Mouse (Mus musculus): ENCODE data around the gene Xpc. TPM values are rescaled to one million over a fixed set of nuclear protein-coding genes. Genes with fewer than 3 reads are reported as not detected.

Xpc gene
- polyA plus RNA-seq, 1 experiment from 2014 or later = 22.2 TPM

DNA sequence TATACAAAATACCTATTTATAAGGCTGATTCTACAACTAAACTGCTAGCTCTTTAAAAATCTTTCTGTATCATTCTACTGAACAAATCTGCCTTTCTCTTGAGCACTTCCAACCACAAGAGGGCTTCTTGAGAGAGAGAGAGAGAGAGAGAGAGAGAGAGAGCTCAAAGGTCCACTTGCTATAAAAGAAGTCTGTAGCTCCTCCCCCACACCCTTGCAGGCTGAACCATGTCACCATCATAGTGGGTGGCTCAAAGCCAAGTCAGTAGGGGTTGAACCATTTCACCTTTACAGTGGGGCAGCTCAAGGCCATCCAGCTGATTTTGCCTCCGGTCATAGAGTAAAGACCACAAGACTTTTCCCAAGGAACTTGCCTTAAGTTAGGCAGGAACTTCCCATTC is 56.2 kb downstream of the Xpc start:
- Histone ChIP-seq H3K9ac (no peak overlapping the region), H3K27ac (no peak overlapping the region), H3K36me3 (peaks cover 18% of the 10 kb centered on the region), H3K4me2 (no peak overlapping the region), H3K27me3 (no peaks in the 10 kb centered on the region), H3K9me3 (no peaks in the 10 kb centered on the region), H3K4me3 (no peak overlapping the region), H3K4me1 (replicated peaks) (no peaks in the 10 kb centered on the region)
- WGBS = 97% methylated on average over 1 of the region's 1 CpGs
- ATAC-seq (ENCODE audit: low FRiP score) = no peak

DNA sequence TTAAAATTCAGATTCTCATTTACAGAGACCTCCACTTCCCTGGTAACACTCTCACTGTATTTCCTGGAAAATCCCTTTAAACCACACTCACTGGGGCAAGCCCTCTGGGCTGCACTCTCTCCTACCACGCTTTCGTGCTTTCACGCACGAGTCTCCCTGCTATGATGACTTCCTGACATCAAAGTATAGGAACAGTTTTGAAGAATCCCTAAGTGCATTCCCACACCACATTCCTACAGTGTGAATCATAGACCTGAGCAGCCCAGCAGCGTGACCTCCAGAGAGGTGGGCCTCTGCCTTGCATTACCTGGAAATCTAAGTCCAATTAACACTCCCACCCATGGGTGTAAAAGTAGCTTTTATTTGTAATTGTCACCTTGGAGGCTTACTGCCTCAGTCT is 61.1 kb downstream of the Xpc start:
- H3K4me1 ChIP-seq (replicated peaks) = no peaks in the 10 kb centered on the region
- no peak overlapping the region for H3K27ac ChIP-seq
- H3K4me2 ChIP-seq = no peak overlapping the region
- ATAC-seq (ENCODE audit: low FRiP score) = no peak
- no peak overlapping the region for H3K9ac ChIP-seq
- 78% methylated on average over 5 of the region's 5 CpGs for WGBS
- peaks cover 5% of the 10 kb centered on the region; the same call in 1 of the 2 replicates for H3K27me3 ChIP-seq
- no peak overlapping the region for H3K4me3 ChIP-seq
- no peaks in the 10 kb centered on the region for H3K36me3 ChIP-seq
- H3K9me3 ChIP-seq = no peaks in the 10 kb centered on the region

DNA sequence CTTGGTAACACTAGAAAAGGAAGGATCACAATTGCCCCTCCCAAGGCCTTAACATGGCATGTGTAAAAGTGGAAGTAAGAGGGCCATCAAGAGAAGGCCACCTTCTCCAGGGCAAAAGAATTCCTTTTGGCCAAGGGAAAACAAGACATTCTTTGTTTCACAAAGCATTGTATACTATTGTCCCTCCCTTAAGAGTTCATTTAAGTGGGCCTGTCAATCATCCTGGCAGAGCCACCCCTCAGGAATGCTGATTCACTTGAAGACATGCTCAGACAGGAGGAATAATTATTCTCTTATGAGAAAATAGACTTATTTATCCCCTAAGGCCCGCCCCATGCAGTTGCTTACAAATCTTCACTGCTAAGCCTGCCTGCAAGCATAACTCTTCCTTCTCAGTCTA is 63.6 kb downstream of the Xpc start:
- peaks cover 17% of the 10 kb centered on the region for H3K27me3 ChIP-seq
- no peaks in the 10 kb centered on the region for H3K4me1 ChIP-seq (replicated peaks)
- no peak for ATAC-seq (ENCODE audit: low FRiP score)
- no peaks in the 10 kb centered on the region for H3K36me3 ChIP-seq
- H3K27ac ChIP-seq = no peak overlapping the region
- 54% methylated on average over 1 of the region's 1 CpGs for WGBS
- no peak overlapping the region for H3K4me3 ChIP-seq
- H3K9ac ChIP-seq = no peak overlapping the region
- H3K4me2 ChIP-seq = no peak overlapping the region
- no peaks in the 10 kb centered on the region for H3K9me3 ChIP-seq

DNA sequence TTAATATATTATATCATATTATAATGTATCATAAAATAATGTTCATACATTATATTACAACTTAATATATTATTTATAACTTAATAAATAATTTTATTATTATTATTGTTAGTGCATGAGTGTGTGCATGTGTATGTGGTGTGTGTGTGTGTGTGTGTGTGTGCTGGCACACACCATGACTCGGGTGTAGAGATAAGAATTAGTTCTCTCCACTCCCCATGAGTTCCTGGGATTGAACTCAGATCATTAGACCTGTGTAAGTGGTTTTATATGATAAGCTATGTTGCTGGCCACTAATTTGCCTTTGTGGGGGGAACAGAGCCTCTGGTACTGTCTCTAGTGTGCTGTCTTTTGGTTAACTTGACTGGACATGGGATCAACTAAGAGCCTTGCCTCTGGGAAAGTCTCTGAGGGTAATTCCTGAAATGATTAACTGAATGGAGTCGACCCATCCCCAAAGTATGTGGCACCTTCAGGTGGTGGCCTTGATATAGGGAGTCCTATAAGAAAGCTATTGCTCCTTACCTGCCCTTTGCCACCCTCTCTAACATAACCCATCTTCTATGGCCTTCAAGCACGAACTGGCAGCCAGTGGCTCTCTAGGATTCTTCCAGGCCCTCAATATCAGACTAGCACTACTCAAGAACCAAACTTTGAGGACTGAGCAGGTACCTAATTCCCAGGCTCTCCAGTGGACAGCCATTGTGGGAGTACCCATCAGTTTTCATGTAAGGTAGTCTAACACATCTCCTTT is 66.0 kb downstream of the Xpc start:
- ATAC-seq (ENCODE audit: low FRiP score) = no peak
- Histone ChIP-seq H3K27ac (no peak overlapping the region), H3K9ac (no peak overlapping the region), H3K27me3 (peaks cover 19% of the 10 kb centered on the region), H3K36me3 (no peaks in the 10 kb centered on the region), H3K4me3 (no peak overlapping the region), H3K4me2 (no peak overlapping the region), H3K4me1 (replicated peaks) (no peaks in the 10 kb centered on the region), H3K9me3 (no peaks in the 10 kb centered on the region)
- 66% methylated on average over 3 of the region's 3 CpGs for WGBS

DNA sequence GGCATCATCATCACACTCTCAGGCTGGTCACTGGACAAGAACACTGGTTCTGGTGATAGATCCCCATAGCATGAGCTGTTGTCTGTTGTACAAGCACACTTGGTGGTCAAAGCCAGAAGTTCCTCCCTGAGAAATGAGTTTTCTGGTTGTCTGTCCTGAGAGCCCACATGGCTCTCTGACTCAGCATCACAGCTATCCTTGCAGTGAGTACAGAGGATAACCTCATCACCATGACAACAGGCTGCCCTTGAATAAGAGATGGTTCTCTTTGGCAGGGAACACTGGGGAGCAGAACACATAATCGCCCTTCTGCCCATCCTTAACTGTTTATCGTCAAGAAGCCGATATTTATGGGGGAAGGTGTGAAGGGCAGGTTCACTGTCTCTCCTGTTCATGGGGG is 70.4 kb downstream of the Xpc start:
- Histone ChIP-seq H3K9ac (no peak overlapping the region), H3K4me1 (replicated peaks) (peaks cover 8% of the 10 kb centered on the region), H3K36me3 (no peaks in the 10 kb centered on the region), H3K4me2 (no peak overlapping the region), H3K9me3 (no peaks in the 10 kb centered on the region), H3K27ac (no peak overlapping the region), H3K27me3 (peaks cover 19% of the 10 kb centered on the region), H3K4me3 (no peak overlapping the region)
- ATAC-seq (ENCODE audit: low FRiP score) = no peak
- WGBS = 84% methylated on average over 3 of the region's 3 CpGs

DNA sequence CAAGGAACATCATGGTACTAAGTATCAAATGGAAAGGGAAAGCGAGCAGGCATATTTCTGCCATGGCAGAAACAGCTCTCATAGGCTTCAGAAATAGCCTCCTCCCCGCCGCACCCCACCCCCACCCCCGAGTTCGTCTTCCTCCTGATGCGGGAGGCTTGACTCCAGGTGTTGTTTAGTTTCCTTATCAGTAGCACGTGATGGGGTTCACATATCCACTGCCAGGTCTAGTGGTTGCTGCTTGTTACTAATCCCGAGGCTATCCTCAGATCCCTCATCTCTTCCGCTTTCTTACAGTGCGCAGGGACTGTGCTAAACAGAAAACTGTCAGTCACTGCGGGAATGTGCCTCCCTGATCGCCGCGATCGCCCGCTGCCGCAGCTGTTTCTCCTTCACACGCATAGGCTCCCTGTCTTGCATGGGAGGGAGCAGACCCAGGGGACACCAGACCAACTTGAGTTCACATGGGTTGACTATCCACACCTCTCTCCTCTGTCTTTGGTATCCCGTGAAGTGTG is 74.5 kb downstream of the Xpc start:
- Histone ChIP-seq H3K4me2 (peak overlapping the region; percentile 95), H3K9ac (peak overlapping the region; percentile 81), H3K4me3 (peak overlapping the region; percentile 58), H3K4me1 (replicated peaks) (peaks cover 8% of the 10 kb centered on the region), H3K9me3 (no peaks in the 10 kb centered on the region), H3K27ac (peak overlapping the region; percentile 83), H3K27me3 (peaks cover 25% of the 10 kb centered on the region), H3K36me3 (no peaks in the 10 kb centered on the region)
- ATAC-seq (ENCODE audit: low FRiP score) = peak; percentile 76
- 3% methylated on average over 19 of the region's 19 CpGs for WGBS

DNA sequence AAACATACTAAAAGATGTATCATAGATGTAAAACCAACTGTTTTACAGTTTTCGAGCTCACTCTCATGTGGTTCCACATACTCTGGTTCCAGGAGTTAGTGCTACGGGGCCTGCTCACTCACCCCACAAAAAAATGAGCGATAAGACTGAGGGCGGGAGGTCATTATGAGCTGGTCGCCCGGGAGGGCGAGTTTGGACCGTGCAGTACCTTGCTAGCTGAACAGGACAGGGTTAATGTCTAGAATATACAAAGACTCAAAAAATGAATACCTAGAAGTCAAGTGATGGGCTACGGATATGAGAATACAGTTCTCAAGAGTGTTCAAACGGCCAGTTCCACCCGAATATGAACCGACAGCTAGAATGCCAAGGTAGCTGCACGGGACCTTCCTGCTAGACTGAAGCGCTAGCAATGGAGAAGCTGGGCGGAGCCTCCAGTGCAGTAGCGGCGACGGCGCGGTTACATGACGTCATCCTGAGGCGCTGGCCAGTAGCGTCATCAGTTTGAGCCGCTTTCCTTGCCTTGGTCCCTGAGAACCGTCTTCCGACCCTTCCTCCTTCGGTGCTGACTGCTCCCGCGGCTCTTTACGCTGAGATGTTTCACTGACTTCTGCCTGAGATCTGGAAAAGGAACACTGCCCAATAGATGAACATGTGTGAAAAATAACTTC is 75.1 kb downstream of the Xpc start:
- Histone ChIP-seq H3K4me2 (peak overlapping the region; percentile 95), H3K9me3 (no peaks in the 10 kb centered on the region), H3K36me3 (no peaks in the 10 kb centered on the region), H3K9ac (peak overlapping the region; percentile 81), H3K4me3 (peak overlapping the region; percentile 58), H3K27me3 (peaks cover 31% of the 10 kb centered on the region), H3K4me1 (replicated peaks) (peaks cover 8% of the 10 kb centered on the region), H3K27ac (peak overlapping the region; percentile 83)
- WGBS = 2% methylated on average over 30 of the region's 30 CpGs
- peak; percentile 96 for ATAC-seq (ENCODE audit: low FRiP score)

Other genes with a start within 250 kb of the Xpc start
- 10.5 and 11.5 TPM in 2 replicates for gene Wnt7a, start 104.5 kb downstream of the Xpc start, polyA plus RNA-seq (2015; fragmentation: Nextera tagmentation; extraction: Ambion mirVana)
- gene Chchd4, start 42.3 kb downstream of the Xpc start, polyA plus RNA-seq (2015; fragmentation: Nextera tagmentation; extraction: Ambion mirVana) = 29.9 and 30.4 TPM in 2 replicates
- gene Tmem43, start 42.2 kb downstream of the Xpc start, polyA plus RNA-seq (2015; fragmentation: Nextera tagmentation; extraction: Ambion mirVana) = 43.5 and 44.3 TPM in 2 replicates
- 162 and 169 TPM in 2 replicates for gene Lsm3, start within 50 bp of the Xpc start, polyA plus RNA-seq (2015; fragmentation: Nextera tagmentation; extraction: Ambion mirVana)
- 91.0 and 98.3 TPM in 2 replicates for gene Slc6a6, start 168.2 kb upstream of the Xpc start, polyA plus RNA-seq (2015; fragmentation: Nextera tagmentation; extraction: Ambion mirVana)